Mouse (Mus musculus): ENCODE data around the gene Cttnbp2nl.
A peak's percentile ranks its signal among the peaks of the same experiment; 100 is the strongest.

The Cttnbp2nl gene

DNA sequence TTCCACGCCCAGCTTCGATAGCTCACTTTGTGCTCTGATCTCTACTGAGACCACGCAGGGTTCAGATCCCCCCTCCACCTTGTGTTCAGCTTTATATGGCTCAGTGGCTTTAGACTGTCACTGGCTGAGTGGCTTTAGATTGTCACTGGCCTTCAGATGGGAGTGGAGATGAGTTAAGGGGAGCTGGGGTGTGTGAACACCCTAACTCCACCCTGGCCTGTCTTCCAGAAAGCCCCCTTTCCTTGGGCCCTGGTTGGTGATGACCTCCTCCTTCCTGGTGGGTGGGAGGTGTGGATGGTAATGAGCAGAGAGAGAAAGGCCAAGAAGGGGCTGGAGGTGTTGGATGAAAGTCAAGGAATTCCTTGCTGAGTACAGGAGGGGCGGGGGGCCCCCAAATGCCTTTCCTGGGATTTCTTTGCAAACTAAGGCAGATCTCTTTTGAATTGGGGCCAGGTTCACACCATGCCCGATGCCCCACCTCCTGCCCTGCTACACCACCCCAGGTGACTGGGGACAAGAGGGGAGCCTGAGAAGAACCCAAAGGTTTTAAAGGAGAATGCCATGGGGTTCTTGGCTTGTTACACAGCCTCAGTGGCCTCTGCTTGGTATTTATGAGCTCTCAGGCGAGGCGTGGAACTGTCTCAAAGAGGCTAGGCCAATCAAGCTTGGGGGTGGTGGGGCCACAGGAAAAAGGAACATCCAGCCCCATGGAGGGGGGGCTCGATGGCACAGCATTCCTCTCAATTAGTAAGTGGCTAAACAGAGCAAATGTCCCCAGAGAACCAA is 87.7 kb downstream of the Cttnbp2nl start:
- no peak for DNase-seq (ENCODE audit: low read depth, low spot score)

DNA sequence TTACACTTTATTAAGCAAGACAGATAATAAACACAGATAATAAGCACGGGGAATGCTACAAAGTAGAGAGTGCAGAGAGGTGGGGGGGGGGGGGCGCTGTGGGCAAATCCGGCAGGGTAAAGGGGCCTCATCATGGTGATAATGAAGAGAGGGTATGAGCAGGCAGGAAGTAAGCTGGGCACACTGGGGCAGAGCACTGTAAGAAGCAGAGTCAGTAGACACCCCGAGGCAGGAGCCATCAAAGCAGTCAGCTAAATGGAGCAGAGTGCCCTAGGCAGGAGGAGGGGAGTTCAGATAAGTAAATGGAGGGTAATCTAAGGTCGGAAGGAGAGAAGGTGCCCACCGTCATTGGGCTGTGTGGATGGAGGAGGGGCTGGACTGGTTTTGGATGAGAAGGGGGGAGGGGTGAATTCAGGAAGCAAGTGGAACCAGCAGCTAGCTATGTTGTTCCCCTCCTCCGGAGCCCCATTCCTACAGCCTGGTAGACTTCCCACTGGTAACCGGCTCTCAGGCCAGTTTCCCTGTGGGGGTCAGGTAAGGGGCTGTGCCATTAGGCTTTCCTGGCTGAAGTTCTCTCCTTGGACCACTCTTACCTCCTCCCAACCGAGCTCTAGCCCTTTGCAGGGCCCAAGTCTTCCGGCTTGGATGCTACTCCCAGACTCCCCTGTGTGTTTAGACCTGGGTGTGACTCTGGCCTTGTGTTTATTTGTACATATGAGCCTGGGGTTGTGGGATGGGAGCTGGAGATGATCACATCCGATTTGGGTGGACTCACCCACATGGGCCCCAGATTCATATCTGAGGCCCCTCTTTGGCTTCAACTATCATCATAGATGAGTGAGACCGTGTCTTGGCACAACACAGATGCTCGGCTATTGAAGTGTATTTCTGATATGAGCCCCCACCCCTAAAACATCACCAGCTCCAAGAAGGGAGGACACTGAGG is 89.3 kb downstream of the Cttnbp2nl start:
- peak; percentile 24 for DNase-seq (ENCODE audit: low read depth, low spot score)

DNA sequence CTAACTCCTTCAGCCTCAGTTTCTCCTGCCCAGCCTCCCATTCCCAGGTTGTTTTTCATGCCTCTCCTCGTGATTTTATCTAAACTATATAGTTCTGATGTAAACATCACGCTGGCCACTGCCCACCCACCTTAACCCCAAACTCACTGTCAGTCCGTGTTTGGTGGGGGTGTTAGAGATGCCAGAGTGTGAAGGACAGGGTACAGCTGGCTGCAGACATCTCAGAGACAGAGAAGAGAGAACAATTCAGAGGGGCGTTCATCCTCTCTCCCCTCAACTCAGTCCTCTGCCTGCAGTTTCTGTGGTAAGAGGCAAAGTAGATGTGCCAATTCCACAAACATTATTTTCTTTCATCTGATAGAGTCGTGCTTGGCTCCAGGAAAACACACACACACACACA is 90.1 kb downstream of the Cttnbp2nl start:
- no peak for DNase-seq (ENCODE audit: low read depth, low spot score)

DNA sequence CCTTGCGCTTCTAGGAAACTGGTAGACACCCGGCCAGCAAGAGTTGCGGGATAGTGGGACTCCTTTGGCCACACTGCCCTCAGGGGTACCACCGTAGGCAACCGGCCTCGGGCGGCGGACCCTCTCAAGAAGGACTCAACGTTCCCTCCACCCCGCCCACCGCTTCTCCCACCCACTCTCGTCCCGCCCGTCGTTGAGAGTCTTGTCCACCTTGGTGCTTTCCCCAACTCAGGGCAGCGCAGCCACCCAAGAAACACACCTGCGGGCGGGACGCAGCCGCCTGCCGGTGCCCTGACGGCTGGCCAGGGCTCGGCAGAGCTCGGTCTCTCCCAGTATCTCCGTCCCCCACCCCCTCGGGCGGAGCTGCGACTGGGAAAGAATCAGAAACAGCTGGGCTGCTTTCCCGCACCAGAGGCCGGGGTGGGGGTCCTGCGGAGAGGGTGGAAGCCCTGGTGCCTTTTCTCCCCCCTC is 90.8 kb downstream of the Cttnbp2nl start:
- DNase-seq (ENCODE audit: low read depth, low spot score): no peak

DNA sequence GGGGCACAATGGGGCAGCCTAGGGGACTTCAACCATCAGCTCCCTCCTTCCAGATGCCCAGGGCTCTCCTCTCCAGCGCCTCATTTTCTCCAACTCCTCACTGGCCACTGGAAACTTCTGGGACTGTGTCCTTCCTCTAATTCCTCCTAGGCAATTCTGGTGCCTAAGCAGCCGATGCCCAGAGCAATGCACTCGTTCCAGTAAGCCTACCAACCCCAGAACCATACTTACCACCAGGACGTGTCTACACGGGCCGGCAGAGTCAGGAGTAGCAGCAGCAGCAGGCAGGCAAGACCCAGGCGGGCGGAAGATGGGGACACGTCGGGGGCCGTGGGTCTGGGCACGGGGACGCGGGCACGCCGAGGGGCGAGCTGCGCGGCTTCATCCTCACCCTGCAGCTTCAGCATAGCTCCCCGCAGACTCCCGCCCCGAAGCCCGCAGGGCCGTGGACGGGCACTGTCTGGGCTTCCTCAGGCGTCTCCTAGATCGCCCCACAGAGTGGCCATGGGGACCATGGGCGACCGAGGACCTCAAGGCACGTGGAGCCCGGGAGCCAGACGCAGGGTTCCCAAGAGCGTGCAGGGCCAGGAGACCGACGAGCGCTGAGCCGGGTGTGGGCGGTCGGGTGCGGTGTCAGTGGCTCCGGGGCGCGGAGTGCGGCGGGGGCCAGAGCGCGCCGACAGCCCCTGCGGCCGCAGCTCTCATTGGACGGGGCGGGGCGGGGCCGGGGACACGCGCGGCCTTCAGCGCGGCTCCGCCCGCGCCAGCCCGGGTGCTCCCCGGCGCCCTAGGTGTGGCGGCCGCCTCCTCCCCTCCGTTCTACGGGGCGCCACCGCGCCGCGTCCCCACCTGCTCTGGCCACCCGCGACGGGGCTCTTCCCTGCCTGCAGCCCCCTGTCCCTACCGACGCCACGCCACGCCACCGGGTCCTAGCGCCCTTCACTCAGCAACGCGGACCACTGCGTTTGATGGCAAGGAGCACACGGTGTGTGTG is 91.6 kb downstream of the Cttnbp2nl start, which contains the start of gene Wnt2b:
TSS of gene Wnt2b (minus strand) at position 856 of the 994 bp plus-strand sequence.
- DNase-seq (ENCODE audit: low read depth, low spot score): no peak

DNA sequence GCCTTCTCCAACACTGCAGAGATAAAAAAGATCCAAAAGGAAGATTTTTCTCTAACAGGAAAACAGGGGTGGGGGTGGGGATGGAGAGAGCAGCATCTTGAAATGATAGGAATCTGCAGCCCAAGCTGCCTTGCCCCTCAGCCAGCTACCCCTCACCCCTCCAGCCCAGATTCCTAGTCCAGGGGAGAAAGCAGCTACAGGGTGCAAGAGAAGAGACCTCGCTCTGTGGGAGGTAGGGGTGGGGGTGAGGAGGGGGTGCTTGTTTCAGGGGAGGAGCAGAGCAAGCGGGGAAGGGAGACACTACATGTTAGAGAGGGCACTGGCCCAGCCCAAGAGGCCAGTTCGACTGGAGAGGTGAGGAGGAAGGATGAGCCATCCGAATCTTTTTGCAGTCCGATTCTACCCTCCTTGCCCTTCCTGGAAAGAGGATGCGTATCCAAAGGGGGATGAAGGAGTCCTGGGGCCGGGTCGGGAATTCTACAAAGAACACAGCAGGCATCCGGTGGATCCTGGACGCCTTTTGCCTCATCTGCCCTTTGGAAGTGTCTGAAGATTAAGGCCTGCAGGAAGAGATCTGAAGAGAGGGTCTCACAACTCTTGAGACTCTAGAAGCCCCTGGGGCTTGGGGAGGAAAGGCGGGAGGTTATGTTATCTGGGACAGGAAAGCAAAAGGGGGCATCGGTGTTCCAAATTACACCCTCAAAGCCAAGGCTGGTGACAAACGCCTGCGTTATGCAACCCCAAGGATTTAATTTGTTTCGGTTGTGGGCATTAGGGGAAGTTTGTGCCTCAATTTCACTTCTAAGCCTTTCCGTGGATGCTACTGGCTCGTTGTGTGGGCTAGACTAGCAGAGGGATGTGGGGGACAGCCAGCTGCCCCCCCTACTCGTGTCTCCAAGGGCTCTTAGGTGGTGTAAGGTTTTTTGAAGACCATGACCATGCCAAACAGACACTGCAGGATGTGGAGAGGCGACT is 92.6 kb downstream of the Cttnbp2nl start:
- DNase-seq (ENCODE audit: low read depth, low spot score): no peak

DNA sequence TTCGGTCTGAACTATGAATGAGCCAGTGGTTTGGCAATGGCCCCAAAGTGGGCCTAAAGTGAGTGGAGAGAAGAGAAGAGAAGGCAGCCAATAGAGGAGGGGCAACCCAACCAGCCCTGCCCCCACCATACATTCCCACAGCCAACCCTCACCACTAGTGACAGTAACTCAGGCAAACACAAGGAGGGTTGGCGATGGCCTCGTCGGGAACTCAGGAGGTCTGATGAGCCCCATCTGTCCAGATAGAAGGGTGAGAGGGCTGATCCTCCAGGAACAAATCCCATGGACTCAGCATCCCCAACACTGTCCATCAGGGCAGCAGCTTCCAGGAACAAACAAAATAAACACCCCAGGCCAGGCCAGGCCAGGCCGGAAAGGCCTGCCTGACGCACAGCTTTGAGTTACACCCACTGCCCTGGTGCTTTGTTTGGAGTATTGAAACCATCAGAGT is 96.8 kb downstream of the Cttnbp2nl start:
- no peak for DNase-seq (ENCODE audit: low read depth, low spot score)

DNA sequence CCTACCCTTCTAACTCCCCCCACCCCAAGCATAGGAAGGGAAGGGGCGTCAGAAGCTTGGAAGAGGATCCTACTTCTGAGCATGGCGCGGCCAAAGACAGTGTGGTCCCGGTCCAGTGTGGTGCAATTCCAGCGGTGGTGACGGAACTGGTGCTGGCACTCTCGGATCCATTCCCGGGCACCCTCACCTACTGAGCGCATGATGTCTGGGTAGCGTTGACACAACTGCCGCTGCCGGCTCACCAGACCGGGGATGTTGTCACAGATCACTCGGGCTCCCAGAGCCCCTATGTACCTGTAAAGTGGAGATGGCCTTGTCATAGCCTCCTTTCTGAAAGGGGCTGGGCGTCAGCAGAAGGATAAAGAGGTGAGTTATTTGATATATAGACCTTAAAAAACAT is 98.4 kb downstream of the Cttnbp2nl start:
- no peak for DNase-seq (ENCODE audit: low read depth, low spot score)

DNA sequence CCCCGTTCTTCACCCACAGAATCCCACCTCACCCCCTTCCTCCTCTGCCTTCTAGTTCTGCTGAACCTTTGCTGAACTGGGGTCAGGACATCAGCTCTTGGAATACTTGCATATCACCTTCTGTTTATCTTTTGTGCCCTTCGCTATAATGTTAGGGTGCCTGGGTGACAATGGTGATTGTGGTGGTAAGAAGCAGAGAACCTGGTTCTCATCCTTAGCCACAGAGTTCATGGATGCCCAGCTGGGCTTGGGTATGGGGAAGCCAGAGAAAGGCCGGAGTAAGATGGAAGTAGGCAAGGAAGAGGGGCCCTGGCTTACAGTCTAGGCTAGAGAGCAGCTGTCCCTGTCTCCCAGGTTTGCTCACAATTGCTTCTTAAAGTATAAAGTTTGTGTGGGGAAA is 98.8 kb downstream of the Cttnbp2nl start:
- no peak for DNase-seq (ENCODE audit: low read depth, low spot score)

DNA sequence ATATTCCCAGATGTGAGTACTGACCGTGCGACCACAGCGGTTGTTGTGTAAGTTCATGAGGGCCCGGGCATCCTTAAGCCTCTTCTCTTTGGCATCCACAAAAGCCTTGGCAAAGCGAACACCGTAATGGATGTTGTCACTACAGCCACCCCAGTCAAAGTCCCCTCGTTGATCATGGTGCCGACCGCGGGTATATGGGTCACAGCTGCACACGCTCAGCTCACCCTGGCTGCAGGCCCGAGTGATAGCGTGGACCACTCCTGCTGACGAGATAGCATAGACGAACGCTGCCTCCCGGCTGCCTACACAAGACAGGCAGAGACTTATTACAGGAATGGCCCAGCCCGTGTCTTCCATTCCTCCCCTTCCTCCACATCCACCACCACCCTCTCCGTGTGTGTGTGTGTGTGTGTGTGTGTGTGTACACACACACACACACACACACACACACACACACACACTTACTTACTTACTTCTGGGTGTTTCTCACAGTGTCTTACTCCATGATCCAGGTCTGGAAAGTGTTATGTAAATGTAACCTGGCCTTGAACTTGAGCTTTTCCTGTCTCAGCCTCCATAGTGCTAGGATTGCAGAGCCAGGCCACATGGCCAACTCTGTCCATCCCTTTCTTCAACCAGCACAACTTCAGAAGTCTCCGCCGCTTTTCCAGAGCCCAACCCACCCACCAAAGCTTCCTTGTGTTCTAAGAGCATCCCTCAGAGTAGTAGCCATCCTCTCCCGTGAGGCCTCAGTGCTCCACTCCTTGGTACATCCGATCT is 99.9 kb downstream of the Cttnbp2nl start:
- peak; percentile 78 for DNase-seq (ENCODE audit: low read depth, low spot score)
